Mouse (Mus musculus) ES-E14 (cell line): ENCODE measurements around the gene Nxf1.
A peak's percentile ranks its signal among the peaks of the same experiment; 100 is the strongest.

ENCODE experiments used
- HCFC1 ChIP-seq: IDR thresholded peaks from 2 replicates; pipeline ENCODE4 v1.6.1; 2012; ENCODE audit warnings: low read length, inconsistent platforms, borderline replicate concordance; ENCODE audit not compliant: insufficient read depth
- ZC3H11A ChIP-seq: IDR thresholded peaks from 2 replicates; pipeline ENCODE4 v1.6.1; 2012; ENCODE audit warnings: low read depth, mild to moderate bottlenecking, inconsistent platforms, low read length, borderline replicate concordance
- ZNF384 ChIP-seq: IDR thresholded peaks from 2 replicates; pipeline ENCODE4 v1.6.1; 2012; ENCODE audit warnings: low read depth, low read length, inconsistent platforms

- peak; percentile 70; the same call in 1 of the 2 replicates for TF ChIP-seq HCFC1
- no peak for TF ChIP-seq ZC3H11A
- TF ChIP-seq ZNF384: no peak
Observed at GRCm38 (mm10) chr19:8774086-8774835, 17.4 kb downstream of the Nxf1 start, which contains the start of gene Tmem179b.
